Mouse (Mus musculus) MEL (cell line): ENCODE data around the gene Zbtb7a. TPM values are rescaled to one million over a fixed set of nuclear protein-coding genes. Genes with fewer than 3 reads are reported as not detected.

ENCODE experiments used
- DNase-seq: peaks from one replicate; pipeline ENCODE4 v3.0.0; 2011; ENCODE audit warnings: low read depth, low spot score
- H3K27ac ChIP-seq: 2 replicates; pipeline ENCODE4 v1.5.1; 2012; ENCODE audit warnings: low read depth, mild to moderate bottlenecking, control low read depth, low read length, moderate library complexity; ENCODE audit not compliant: control insufficient read depth
- H3K27me3 ChIP-seq, 2 experiments: fragments of 150-350 bp in 1 of 2; sonication (generic) in 1 of 2; 2 replicates each; pipeline ENCODE4 v1.6.1; 2012; ENCODE audit warnings: low read length in 2 of 2, mild to moderate bottlenecking in 2 of 2, improper control_type of control experiment in 1 of 2, moderate library complexity in 1 of 2; ENCODE audit not compliant: insufficient read depth in 2 of 2, control insufficient read depth in 1 of 2
- H3K36me3 ChIP-seq, 2 experiments: 2 replicates each; pipeline ENCODE4 v1.6.1; 2012 to 2014; ENCODE audit warnings: low read length in 2 of 2, improper control_type of control experiment in 1 of 2, inconsistent platforms in 1 of 2, mild to moderate bottlenecking in 1 of 2; ENCODE audit not compliant: insufficient read depth in 2 of 2, control insufficient read depth in 1 of 2
- H3K4me1 ChIP-seq, 2 experiments: fragments of 150-350 bp in 1 of 2; sonication (generic) in 1 of 2; 2 replicates each; pipeline ENCODE4 v1.6.1; 2012; ENCODE audit warnings: low read length in 2 of 2, improper control_type of control experiment in 1 of 2, mild to moderate bottlenecking in 1 of 2; ENCODE audit not compliant: insufficient read depth in 2 of 2, control insufficient read depth in 1 of 2
- H3K4me3 ChIP-seq, 2 experiments: fragments of 150-350 bp in 1 of 2; sonication (generic) in 1 of 2; 2 replicates each; pipeline ENCODE4 v1.5.1; 2012; ENCODE audit warnings: low read depth in 2 of 2, low read length in 2 of 2, mild to moderate bottlenecking in 2 of 2, moderate library complexity in 2 of 2, control low read depth in 1 of 2, improper control_type of control experiment in 1 of 2; ENCODE audit not compliant: control insufficient read depth in 1 of 2, insufficient read depth in 1 of 2
- H3K79me2 ChIP-seq: 2 replicates; pipeline ENCODE4 v1.6.1; 2012; ENCODE audit warnings: mild to moderate bottlenecking, low read length, moderate library complexity; ENCODE audit not compliant: control insufficient read depth, poor library complexity, insufficient read depth
- H3K9ac ChIP-seq: 2 replicates; pipeline ENCODE4 v1.6.1; 2012; ENCODE audit warnings: low read depth, mild to moderate bottlenecking, control low read depth, low read length, moderate library complexity; ENCODE audit not compliant: control insufficient read depth, poor library complexity, severe bottlenecking
- H3K9me3 ChIP-seq: fragments of 150-350 bp; sonication (generic); replicated peaks from 2 replicates; pipeline ENCODE4 v1.6.1; 2012; ENCODE audit warnings: mild to moderate bottlenecking, low read length, improper control_type of control experiment, moderate library complexity; ENCODE audit not compliant: insufficient read depth
- BHLHE40 ChIP-seq: IDR thresholded peaks from 2 replicates; pipeline ENCODE4 v1.6.1; 2012; ENCODE audit warnings: low read depth, mild to moderate bottlenecking, inconsistent platforms, low read length, improper control_type of control experiment, borderline replicate concordance
- CHD1 ChIP-seq: IDR thresholded peaks from 2 replicates; pipeline ENCODE4 v1.6.1; 2012; ENCODE audit warnings: low read depth, mild to moderate bottlenecking, inconsistent platforms, low read length, improper control_type of control experiment
- CHD2 ChIP-seq: IDR thresholded peaks from 2 replicates; pipeline ENCODE4 v1.6.1; 2011; ENCODE audit warnings: low read length, improper control_type of control experiment
- CTCF ChIP-seq, 3 experiments: IDR thresholded peaks in 2 of 3; conservative IDR thresholded peaks in 1 of 3; 2 replicates each; pipeline ENCODE4 v1.5.1; 2011 to 2012; ENCODE audit warnings: low read length in 3 of 3, low read depth in 2 of 3, mild to moderate bottlenecking in 2 of 3, improper control_type of control experiment in 1 of 3, inconsistent platforms in 1 of 3, mixed read lengths in 1 of 3, moderate library complexity in 1 of 3; ENCODE audit not compliant: control insufficient read depth in 1 of 3, insufficient read depth in 1 of 3, poor library complexity in 1 of 3, severe bottlenecking in 1 of 3
- E2F4 ChIP-seq: IDR thresholded peaks from 2 replicates; pipeline ENCODE4 v1.6.1; 2011; ENCODE audit warnings: low read depth, low read length, improper control_type of control experiment, borderline replicate concordance
- ELF1 ChIP-seq: IDR thresholded peaks from 2 replicates; pipeline ENCODE4 v1.6.1; 2014; ENCODE audit warnings: low read depth, mild to moderate bottlenecking, inconsistent platforms, low read length, improper control_type of control experiment, moderate library complexity
- EP300 ChIP-seq, 2 experiments: IDR thresholded peaks; 2 replicates each; pipeline ENCODE4 v1.6.1; 2011; ENCODE audit warnings: improper control_type of control experiment in 2 of 2, low read length in 2 of 2, low read depth in 1 of 2, mild to moderate bottlenecking in 1 of 2
- ETS1 ChIP-seq: IDR thresholded peaks from 2 replicates; pipeline ENCODE4 v1.6.1; 2012; ENCODE audit warnings: low read depth, mild to moderate bottlenecking, inconsistent platforms, low read length, improper control_type of control experiment, moderate library complexity
- GABPA ChIP-seq: IDR thresholded peaks from 2 replicates; pipeline ENCODE4 v1.6.1; 2012; ENCODE audit warnings: low read depth, mild to moderate bottlenecking, inconsistent platforms, low read length, improper control_type of control experiment, moderate library complexity
- GATA1 ChIP-seq: IDR thresholded peaks from 2 replicates; pipeline ENCODE4 v1.6.1; 2011; ENCODE audit warnings: low read depth, low read length, improper control_type of control experiment
- HCFC1 ChIP-seq: IDR thresholded peaks from 2 replicates; pipeline ENCODE4 v1.6.1; 2012; ENCODE audit warnings: low read depth, mild to moderate bottlenecking, inconsistent platforms, low read length, improper control_type of control experiment, moderate library complexity
- JUND ChIP-seq: IDR thresholded peaks from 2 replicates; pipeline ENCODE4 v1.6.1; 2011; ENCODE audit warnings: low read depth, mild to moderate bottlenecking, improper control_type of control experiment, low read length
- KAT2A ChIP-seq: conservative IDR thresholded peaks from 2 replicates; pipeline ENCODE4 v1.6.1; 2012; ENCODE audit warnings: low read depth, low read length, improper control_type of control experiment, inconsistent platforms
- MAFK ChIP-seq: IDR thresholded peaks from 2 replicates; pipeline ENCODE4 v1.6.1; 2011; ENCODE audit warnings: low read depth, mild to moderate bottlenecking, low read length, improper control_type of control experiment, borderline replicate concordance
- MAX ChIP-seq: IDR thresholded peaks from 2 replicates; pipeline ENCODE4 v1.6.1; 2011; ENCODE audit warnings: low read length, improper control_type of control experiment
- MAZ ChIP-seq: IDR thresholded peaks from 2 replicates; pipeline ENCODE4 v1.6.1; 2012; ENCODE audit warnings: low read depth, mild to moderate bottlenecking, inconsistent platforms, low read length, improper control_type of control experiment
- MEF2A ChIP-seq: IDR thresholded peaks from 2 replicates; pipeline ENCODE4 v1.6.1; 2014; ENCODE audit warnings: low read depth, mild to moderate bottlenecking, inconsistent platforms, low read length, improper control_type of control experiment; ENCODE audit not compliant: poor library complexity, insufficient replicate concordance, severe bottlenecking; ENCODE audit errors: extremely low read depth
- MXI1 ChIP-seq: IDR thresholded peaks from 2 replicates; pipeline ENCODE4 v1.6.1; 2011; ENCODE audit warnings: mild to moderate bottlenecking, low read depth, low read length, improper control_type of control experiment
- MYC ChIP-seq: IDR thresholded peaks from 2 replicates; pipeline ENCODE4 v1.6.1; 2011; ENCODE audit warnings: low read depth, mild to moderate bottlenecking, low read length, improper control_type of control experiment, moderate library complexity
- NELFE ChIP-seq: IDR thresholded peaks from 2 replicates; pipeline ENCODE4 v1.6.1; 2011; ENCODE audit warnings: low read depth, low read length, improper control_type of control experiment
- POLR2A ChIP-seq, 2 experiments: IDR thresholded peaks; 2 replicates each; pipeline ENCODE4 v1.6.1; 2011 to 2012; ENCODE audit warnings: low read length in 2 of 2, mild to moderate bottlenecking in 2 of 2, control low read depth in 1 of 2, improper control_type of control experiment in 1 of 2, low read depth in 1 of 2, moderate library complexity in 1 of 2; ENCODE audit not compliant: control insufficient read depth in 1 of 2, insufficient read depth in 1 of 2, poor library complexity in 1 of 2
- RAD21 ChIP-seq: IDR thresholded peaks from 2 replicates; pipeline ENCODE4 v1.6.1; 2011; ENCODE audit warnings: mild to moderate bottlenecking, low read depth, low read length, improper control_type of control experiment
- SIN3A ChIP-seq: IDR thresholded peaks from 2 replicates; pipeline ENCODE4 v1.6.1; 2012; ENCODE audit warnings: low read length, improper control_type of control experiment, inconsistent platforms
- SMC3 ChIP-seq: IDR thresholded peaks from 2 replicates; pipeline ENCODE4 v1.6.1; 2011; ENCODE audit warnings: low read depth, low read length, improper control_type of control experiment
- TAL1 ChIP-seq: IDR thresholded peaks from 2 replicates; pipeline ENCODE4 v1.6.1; 2012; ENCODE audit warnings: mild to moderate bottlenecking, inconsistent platforms, low read length, moderate library complexity, mixed read lengths
- TBP ChIP-seq: IDR thresholded peaks from 2 replicates; pipeline ENCODE4 v1.8.0; 2011; ENCODE audit warnings: low read depth, low read length, improper control_type of control experiment
- TCF12 ChIP-seq: IDR thresholded peaks from 2 replicates; pipeline ENCODE4 v1.6.1; 2014; ENCODE audit warnings: low read depth, mild to moderate bottlenecking, inconsistent platforms, low read length, improper control_type of control experiment, moderate library complexity
- UBTF ChIP-seq: IDR thresholded peaks from 2 replicates; pipeline ENCODE4 v1.6.1; 2012; ENCODE audit warnings: low read depth, mild to moderate bottlenecking, inconsistent platforms, low read length, improper control_type of control experiment, moderate library complexity, borderline replicate concordance; ENCODE audit not compliant: insufficient read depth
- USF2 ChIP-seq, 2 experiments: IDR thresholded peaks; 2 replicates each; pipeline ENCODE4 v1.6.1; 2011 to 2012; ENCODE audit warnings: improper control_type of control experiment in 2 of 2, low read length in 2 of 2, borderline replicate concordance in 1 of 2, inconsistent platforms in 1 of 2, low read depth in 1 of 2, mild to moderate bottlenecking in 1 of 2; ENCODE audit not compliant: insufficient read depth in 1 of 2
- ZC3H11A ChIP-seq: IDR thresholded peaks from 2 replicates; pipeline ENCODE4 v1.6.1; 2012; ENCODE audit warnings: low read depth, mild to moderate bottlenecking, inconsistent platforms, low read length, improper control_type of control experiment
- ZMIZ1 ChIP-seq: IDR thresholded peaks from 2 replicates; pipeline ENCODE4 v1.6.1; 2012; ENCODE audit warnings: low read depth, mild to moderate bottlenecking, inconsistent platforms, low read length, improper control_type of control experiment, moderate library complexity
- ZNF384 ChIP-seq: IDR thresholded peaks from 2 replicates; pipeline ENCODE4 v1.6.1; 2012; ENCODE audit warnings: low read depth, mild to moderate bottlenecking, inconsistent platforms, low read length, improper control_type of control experiment
- polyA plus RNA-seq, 2 experiments: library from polyadenylated mRNA; stranded (reverse) in 1 of 2; unstranded in 1 of 2; fragments of >175 nt in 1 of 2; fragments of >200 nt in 1 of 2; gene quantifications; 2 replicates each; pipeline versions ENCODE4 v1.2.1 to v1.2.4; 2012; ENCODE audit warnings: low replicate concordance in 2 of 2, low read depth in 1 of 2; ENCODE audit not compliant: insufficient read length in 2 of 2, insufficient read depth in 1 of 2, missing spikeins in 1 of 2
- total RNA-seq: library from RNA; depleted of rRNA; stranded (reverse); fragments of 300-350 nt; gene quantifications from 2 replicates; pipeline ENCODE4 v1.2.3, GENCODE M21; 2012

Gene Zbtb7a
- total and polyA plus RNA-seq, 3 experiments = 25.3 to 45.4 (median 40.6) TPM

DNA sequence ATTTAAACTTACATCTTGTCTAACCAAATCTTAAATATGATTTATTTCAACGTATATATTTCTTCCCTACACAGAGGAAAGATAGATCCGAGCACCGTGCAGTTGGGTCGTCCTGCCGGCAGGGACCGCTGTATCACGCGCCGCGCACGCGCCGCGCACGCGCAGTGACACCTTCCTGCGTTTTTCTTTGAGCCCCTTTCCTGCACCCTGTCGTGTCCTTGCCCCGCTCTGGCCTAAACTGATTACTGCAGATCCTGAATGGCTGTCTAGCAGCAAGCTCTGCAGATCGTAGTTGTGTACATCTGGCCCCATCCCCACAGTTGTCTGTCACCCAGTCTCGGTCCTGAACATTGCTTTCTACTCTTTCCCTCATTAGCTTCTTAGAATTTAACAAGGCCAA is 38.1 kb downstream of the Zbtb7a start (continued):
- no peak for TF ChIP-seq MEF2A
- peak; percentile 69 for TF ChIP-seq TCF12

DNA sequence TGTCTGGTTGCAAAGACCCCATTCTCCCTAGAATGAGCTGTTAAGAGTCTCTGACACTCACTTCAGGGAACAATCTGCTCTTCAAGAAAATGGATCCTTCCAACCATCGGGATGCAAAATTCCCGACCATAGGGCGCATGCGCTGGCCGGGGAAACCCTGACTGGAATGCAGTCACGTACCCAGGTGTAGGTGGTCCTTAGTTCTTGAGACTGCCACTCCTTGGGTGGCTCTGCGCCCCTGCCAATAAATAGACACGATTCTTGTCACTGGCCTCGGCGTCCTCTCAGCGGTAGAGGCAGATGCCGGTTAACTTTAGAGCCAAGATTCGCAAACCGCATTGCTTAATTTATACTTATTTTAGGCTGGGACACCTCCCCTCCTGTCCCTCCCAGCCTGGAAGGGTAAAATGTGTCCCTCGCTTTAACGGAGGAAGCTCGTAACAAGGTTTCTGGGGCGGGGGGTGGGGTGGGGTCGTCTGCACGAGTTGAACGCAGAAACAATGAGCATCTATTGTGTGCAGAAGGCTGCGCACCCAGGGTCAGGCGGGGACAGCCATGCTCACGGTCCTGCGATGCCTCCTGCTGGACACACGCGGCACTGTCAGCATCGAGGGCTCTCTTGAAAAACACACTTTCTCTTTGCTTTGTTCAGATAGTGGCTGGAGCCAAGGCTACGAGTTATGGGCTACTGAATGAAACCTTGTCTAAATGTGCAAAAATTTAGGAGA is 39.8 kb downstream of the Zbtb7a start:
- H3K9me3 ChIP-seq = no peaks in the 10 kb centered on the region
- H3K27ac ChIP-seq = peak overlapping the region; percentile 80
- peak; percentile 94 for DNase-seq
- H3K4me1 ChIP-seq = peaks cover 0 to 28% of the 10 kb centered on the region in 2 experiments; a peak in 3 of 4 replicates
- H3K79me2 ChIP-seq = peaks cover 33% of the 10 kb centered on the region
- peak overlapping the region; percentile 59 for H3K9ac ChIP-seq
- peaks cover 5 to 18% of the 10 kb centered on the region in 2 experiments for H3K36me3 ChIP-seq
- H3K27me3 ChIP-seq = no peaks in the 10 kb centered on the region
- peak overlapping the region; percentile 58 to 66 for H3K4me3 ChIP-seq
- TF ChIP-seq ELF1 = 0 out of 2 replicates have a peak, but pooled peaks have one; percentile 40
- peak in 1 of 2 experiments; percentile 18; a peak in 1 of 4 replicates for TF ChIP-seq EP300 (IDR thresholded peaks at IDR 0.05; ENCODE audit: low read depth in 1 of 2, low read length in 2 of 2)
- TF ChIP-seq USF2 (IDR thresholded peaks at IDR 0.05; ENCODE audit: borderline replicate concordance in 1 of 2, insufficient read depth in 1 of 2, low read depth in 1 of 2, low read length in 2 of 2) = no peak
- TF ChIP-seq JUND = no peak
- peak; percentile 91 for TF ChIP-seq SMC3
- TF ChIP-seq MXI1 = 0 out of 2 replicates have a peak, but pooled peaks have one; percentile 38
- peak; percentile 88 for TF ChIP-seq SIN3A
- TF ChIP-seq ZMIZ1 = no peak
- TF ChIP-seq POLR2A (IDR thresholded peaks at IDR 0.05; ENCODE audit: control insufficient read depth in 1 of 2, insufficient read depth in 1 of 2, low read depth in 1 of 2, low read length in 2 of 2, poor library complexity in 1 of 2) = peak in 1 of 2 experiments; percentile 25; a peak in 1 of 4 replicates
- 0 out of 2 replicates have a peak, but pooled peaks have one; percentile 25 for TF ChIP-seq BHLHE40
- no peak; the same call in 1 of the 2 replicates for TF ChIP-seq MAZ
- TF ChIP-seq ZC3H11A = peak; percentile 82
- no peak for TF ChIP-seq CHD1
- peak; percentile 46; the same call in 1 of the 2 replicates for TF ChIP-seq TBP
- TF ChIP-seq GABPA = 0 out of 2 replicates have a peak, but pooled peaks have one; percentile 20
- TF ChIP-seq MAX = peak; percentile 73; the same call in 1 of the 2 replicates
- TF ChIP-seq UBTF = no peak
- peak; percentile 94 to 97 (median 95) for TF ChIP-seq CTCF (IDR thresholded peaks at IDR 0.05 in 2 of 3, conservative IDR thresholded peaks at IDR 0.05 in 1 of 3; ENCODE audit: control insufficient read depth in 1 of 3, insufficient read depth in 1 of 3, low read depth in 2 of 3, low read length in 3 of 3, poor library complexity in 1 of 3, severe bottlenecking in 1 of 3)
- TF ChIP-seq KAT2A = no peak
- TF ChIP-seq MAFK = no peak
- TF ChIP-seq GATA1 = no peak
- peak; percentile 52; the same call in 1 of the 2 replicates for TF ChIP-seq HCFC1
- TF ChIP-seq ETS1 = peak; percentile 34; the same call in 1 of the 2 replicates
- TF ChIP-seq MEF2A = no peak
- no peak for TF ChIP-seq CHD2
- TF ChIP-seq E2F4 = no peak
- TF ChIP-seq NELFE = no peak
- TF ChIP-seq RAD21 = peak; percentile 91
- TF ChIP-seq TAL1 = no peak
- no peak; the same call in 1 of the 2 replicates for TF ChIP-seq ZNF384
- TF ChIP-seq MYC = peak; percentile 64; the same call in 1 of the 2 replicates
